Mouse (Mus musculus): ENCODE measurements around the gene Rhobtb1.

Gene Rhobtb1

GRCm38 (mm10) chr10:69274275-69274674 is 123.0 kb downstream of the Rhobtb1 start:
- no peak for DNase-seq (ENCODE audit: low read depth, low spot score)

- DNase-seq (ENCODE audit: low read depth, low spot score): no peak
These were observed 123.5 kb downstream of the Rhobtb1 start for GRCm38 (mm10) chr10:69274705-69275104.

GRCm38 (mm10) chr10:69275811-69276775 is 124.9 kb downstream of the Rhobtb1 start:
- DNase-seq (ENCODE audit: low read depth, low spot score): no peak

GRCm38 (mm10) chr10:69276920-69277435 is 125.7 kb downstream of the Rhobtb1 start:
- no peak for DNase-seq (ENCODE audit: low read depth, low spot score)

GRCm38 (mm10) chr10:69278764-69279606 is 127.8 kb downstream of the Rhobtb1 start:
- DNase-seq (ENCODE audit: low read depth, low spot score): no peak

GRCm38 (mm10) chr10:69279607-69279978 is 128.4 kb downstream of the Rhobtb1 start:
- no peak for DNase-seq (ENCODE audit: low read depth, low spot score)

- DNase-seq (ENCODE audit: low read depth, low spot score): no peak
These were observed 135.7 kb downstream of the Rhobtb1 start for GRCm38 (mm10) chr10:69286939-69287338.

GRCm38 (mm10) chr10:69288086-69288485 is 136.9 kb downstream of the Rhobtb1 start:
- DNase-seq (ENCODE audit: low read depth, low spot score): no peak

- no peak for DNase-seq (ENCODE audit: low read depth, low spot score)
These were observed 137.5 kb downstream of the Rhobtb1 start for GRCm38 (mm10) chr10:69288720-69289119.

- DNase-seq (ENCODE audit: low read depth, low spot score): no peak
These were observed 139.5 kb downstream of the Rhobtb1 start for GRCm38 (mm10) chr10:69290736-69291135.

- DNase-seq (ENCODE audit: low read depth, low spot score): no peak
These were observed 144.7 kb downstream of the Rhobtb1 start for GRCm38 (mm10) chr10:69295919-69296318.

GRCm38 (mm10) chr10:69299985-69300384 is 148.8 kb downstream of the Rhobtb1 start:
- DNase-seq (ENCODE audit: low read depth, low spot score): no peak

- no peak for DNase-seq (ENCODE audit: low read depth, low spot score)
These were observed 151.4 kb downstream of the Rhobtb1 start for GRCm38 (mm10) chr10:69302667-69303066.

GRCm38 (mm10) chr10:69304819-69305218 is 153.6 kb downstream of the Rhobtb1 start:
- DNase-seq (ENCODE audit: low read depth, low spot score): no peak

GRCm38 (mm10) chr10:69305600-69305999 is 154.4 kb downstream of the Rhobtb1 start:
- DNase-seq (ENCODE audit: low read depth, low spot score): no peak

GRCm38 (mm10) chr10:69306205-69306604 is 155.0 kb downstream of the Rhobtb1 start:
- DNase-seq (ENCODE audit: low read depth, low spot score): no peak

- peak; percentile 57 for DNase-seq (ENCODE audit: low read depth, low spot score)
These were observed 155.8 kb downstream of the Rhobtb1 start for GRCm38 (mm10) chr10:69307067-69307466.

GRCm38 (mm10) chr10:69309109-69309508 is 157.9 kb downstream of the Rhobtb1 start:
- no peak for DNase-seq (ENCODE audit: low read depth, low spot score)

GRCm38 (mm10) chr10:69311867-69312266 is 160.6 kb downstream of the Rhobtb1 start:
- DNase-seq (ENCODE audit: low read depth, low spot score): no peak

- DNase-seq (ENCODE audit: low read depth, low spot score): no peak
These were observed 162.7 kb downstream of the Rhobtb1 start for GRCm38 (mm10) chr10:69313944-69314343.

GRCm38 (mm10) chr10:69318514-69318913 is 167.3 kb downstream of the Rhobtb1 start:
- no peak for DNase-seq (ENCODE audit: low read depth, low spot score)
